Mouse (Mus musculus): ENCODE measurements around the gene Pde4dip.

The Pde4dip gene

GRCm38 (mm10) chr3:97682159-97682502 is 206.4 kb downstream of the Pde4dip start:
- no peak for DNase-seq

GRCm38 (mm10) chr3:97681321-97682158 is 207.0 kb downstream of the Pde4dip start:
- peak; percentile 56 for DNase-seq

- peak; percentile 71 for DNase-seq
These were observed 207.7 kb downstream of the Pde4dip start for GRCm38 (mm10) chr3:97680631-97681320.

- DNase-seq, result no peak
These were observed 210.1 kb downstream of the Pde4dip start for GRCm38 (mm10) chr3:97678416-97678815.

- DNase-seq, result no peak
These were observed 212.4 kb downstream of the Pde4dip start for GRCm38 (mm10) chr3:97676126-97676525.

GRCm38 (mm10) chr3:97674644-97675110 is 213.8 kb downstream of the Pde4dip start, which contains the start of gene Gm17651:
Gene Gm17651 (minus strand): TSS chr3:97674694.
- no peak for DNase-seq

- no peak for DNase-seq
These were observed 221.3 kb downstream of the Pde4dip start for GRCm38 (mm10) chr3:97667093-97667675.

- no peak for DNase-seq
These were observed 222.4 kb downstream of the Pde4dip start for GRCm38 (mm10) chr3:97666154-97666553.

- no peak for DNase-seq
These were observed 223.0 kb downstream of the Pde4dip start for GRCm38 (mm10) chr3:97665525-97665924.

- DNase-seq, result no peak
These were observed 227.3 kb downstream of the Pde4dip start for GRCm38 (mm10) chr3:97661206-97661605.

- no peak for DNase-seq
These were observed 228.8 kb downstream of the Pde4dip start for GRCm38 (mm10) chr3:97659746-97660145.

- peak; percentile 60 for DNase-seq
These were observed 229.9 kb downstream of the Pde4dip start for GRCm38 (mm10) chr3:97658426-97659193.

- DNase-seq, result peak; percentile 98
These were observed 230.7 kb downstream of the Pde4dip start, which contains the start of gene Prkab2 for GRCm38 (mm10) chr3:97657655-97658411. Gene Prkab2 (plus strand): TSS chr3:97658193.

GRCm38 (mm10) chr3:97654901-97655300 is 233.6 kb downstream of the Pde4dip start:
- DNase-seq, result no peak

- DNase-seq, result no peak
These were observed 234.7 kb downstream of the Pde4dip start for GRCm38 (mm10) chr3:97653781-97654180.

GRCm38 (mm10) chr3:97651604-97652003 is 236.9 kb downstream of the Pde4dip start:
- DNase-seq, result no peak

- DNase-seq, result no peak
These were observed 239.0 kb downstream of the Pde4dip start for GRCm38 (mm10) chr3:97649469-97649868.

- DNase-seq, result no peak
These were observed 239.5 kb downstream of the Pde4dip start for GRCm38 (mm10) chr3:97649022-97649421.

GRCm38 (mm10) chr3:97648518-97648917 is 240.0 kb downstream of the Pde4dip start:
- no peak for DNase-seq

- DNase-seq, result no peak
These were observed 246.5 kb downstream of the Pde4dip start for GRCm38 (mm10) chr3:97642001-97642400.

- no peak for DNase-seq
These were observed 247.1 kb downstream of the Pde4dip start for GRCm38 (mm10) chr3:97641396-97641795.

All from cerebellum, adult 9-11 months (tissue).